Comparison of ENCODE assay signal across 10 mouse cellular contexts in the genomic region with DNA sequence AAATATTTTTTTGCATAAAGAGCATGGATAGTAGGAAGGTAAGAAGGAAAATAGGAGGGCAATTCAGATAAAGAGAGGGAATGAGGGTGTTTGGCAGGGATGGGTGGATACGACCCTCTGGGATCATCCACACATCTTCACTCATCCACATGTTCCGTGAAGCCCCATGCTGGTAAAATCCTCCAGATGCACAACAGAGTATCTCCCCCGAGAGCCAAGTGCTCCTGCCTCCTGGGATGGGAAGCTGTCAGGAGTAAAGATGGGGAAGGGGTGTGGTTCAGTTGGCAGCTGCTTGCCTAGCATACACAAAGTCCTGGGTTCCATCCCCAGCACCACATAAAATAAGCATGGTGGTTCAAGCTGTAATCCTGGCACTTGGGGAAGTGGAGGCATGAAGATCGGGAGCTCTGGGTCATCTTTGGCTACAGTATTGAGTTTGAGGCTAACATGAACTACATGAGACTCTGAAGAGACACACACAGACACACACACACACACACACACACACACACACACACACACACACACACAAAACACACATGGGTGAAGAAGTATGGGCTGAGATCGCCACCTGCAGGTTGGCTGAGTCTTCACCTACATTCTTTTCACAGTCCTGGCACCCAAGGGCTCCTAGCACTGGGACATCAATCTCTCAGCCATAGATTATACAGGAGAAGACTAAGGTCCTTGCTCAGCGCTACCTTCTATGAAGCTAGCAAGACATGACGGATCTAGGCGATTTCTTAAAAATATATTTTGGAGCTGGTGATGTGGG. TPM values are rescaled to one million over a fixed set of nuclear protein-coding genes. Genes with fewer than 3 reads are reported as not detected.
DNase-seq lines count a peak whose midpoint lies in the region; ATAC-seq lines count a peak whose summit lies in the region.
"Had no signal": no experiment of that assay in that cellular context is flagged by ENCODE, and none has a peak within 500 bp of the region (broad histone marks: within the 10 kb centered on the region; RNA-seq: fewer than 3 reads in every experiment).

No protein-coding gene starts in this region.

- DNase-seq in gastrocnemius, postnatal 14 days, result peak; percentile 16
- DNase-seq in gastrocnemius, postnatal 36 days, result no peak
- peak; percentile 40 to 48 for DNase-seq in spleen, postnatal 36 days (ENCODE audit: low spot score in 2 of 2)
- DNase-seq in spleen, adult 12 weeks (ENCODE audit: low spot score), result no peak
- peak; percentile 54 for DNase-seq in retina, embryonic 14.5 days (ENCODE audit: low spot score)
- DNase-seq in forebrain, embryonic 10.5 days (ENCODE audit: extremely low spot score, low spot score), result no peak
- no peak for DNase-seq in heart, postnatal 25 days (ENCODE audit: low spot score)

- 65% methylated on average over 8 of the region's 8 CpGs for WGBS in forebrain, embryonic 10.5 days

- no peaks in the 10 kb centered on the region for H3K36me3 ChIP-seq in forebrain, embryonic 10.5 days (replicated peaks)
- H3K36me3 ChIP-seq: midbrain, embryonic 12.5 days had no signal

- intact Hi-C loops in gastrocnemius, postnatal 14 days (cut with DNase I; ENCODE audit: low total_unique reads), result no loop called here
- intact Hi-C loops in gastrocnemius, postnatal 36 days (cut with DNase I), result no loop called here
- intact Hi-C loops in heart, postnatal 25 days (cut with DNase I), result loop anchor here (10.0 kb wide), 1 partner anchor 562 kb away; no protein-coding TSS in a partner anchor

- no peaks in the 10 kb centered on the region for H3K27me3 ChIP-seq in forebrain, embryonic 10.5 days (ENCODE audit: poor library complexity, severe bottlenecking)
- H3K27me3 ChIP-seq: midbrain, embryonic 12.5 days had no signal

- H3K4me1 ChIP-seq in forebrain, embryonic 10.5 days, result no peaks in the 10 kb centered on the region
- H3K4me1 ChIP-seq: midbrain, embryonic 12.5 days had no signal

- H3K4me3 ChIP-seq in forebrain, embryonic 10.5 days, result no peak overlapping the region
- H3K4me3 ChIP-seq: midbrain, embryonic 12.5 days had no signal

- 0 out of 2 replicates have a peak, but pooled peaks have one; percentile 30 for ATAC-seq in erythroblast, adult 5-6 weeks (replicated peaks; ENCODE audit: low FRiP score, poor library complexity, severe bottlenecking)

- H3K27ac ChIP-seq in forebrain, embryonic 10.5 days, result no peak overlapping the region
- H3K27ac ChIP-seq: midbrain, embryonic 12.5 days had no signal

- H3K9me3 ChIP-seq in forebrain, embryonic 10.5 days, result no peaks in the 10 kb centered on the region
- H3K9me3 ChIP-seq: midbrain, embryonic 12.5 days had no signal

RNA-seq across cellular contexts. Expression of gene Snx8, which starts 7.3 kb away (rescaled TPM):
- 1 to 10 TPM; 9.0 to 9.8 TPM for total RNA-seq in gastrocnemius, postnatal 14 days (2021)
- 10 to 100 TPM in 1 of 2 experiments, 1 to 10 TPM in 1; 7.3 to 10.5 TPM for total RNA-seq in gastrocnemius, postnatal 36 days (2021)
- 1.0 and 1.2 TPM in 2 replicates for total RNA-seq in erythroblast, adult 5-6 weeks (2015; ENCODE audit: low replicate concordance)
- total RNA-seq in erythroblast, adult 5-6 weeks (2017; ENCODE audit: low replicate concordance), result 0.94 and 1.7 TPM in 2 replicates
- 27.3 and 28.9 TPM in 2 replicates for polyA plus RNA-seq in forebrain, embryonic 10.5 days (2016; fragmentation: Nextera tagmentation; extraction: Ambion mirVana)
- 10 to 100 TPM; 12.5 to 14.0 TPM for total RNA-seq in heart, postnatal 25 days (2021)

RNA-seq across cellular contexts. Expression of gene Eif3b, which starts 22.8 kb away (rescaled TPM):
- 10 to 100 TPM; 81.7 to 88.9 TPM for total RNA-seq in gastrocnemius, postnatal 14 days (2021)
- total RNA-seq in gastrocnemius, postnatal 36 days (2021), result 10 to 100 TPM; 76.1 to 76.8 TPM
- total RNA-seq in erythroblast, adult 5-6 weeks (2015; ENCODE audit: low replicate concordance), result 58.0 and 74.0 TPM in 2 replicates
- total RNA-seq in erythroblast, adult 5-6 weeks (2017; ENCODE audit: low replicate concordance), result 17.0 and 37.8 TPM in 2 replicates
- polyA plus RNA-seq in forebrain, embryonic 10.5 days (2016; fragmentation: Nextera tagmentation; extraction: Ambion mirVana), result 155 and 165 TPM in 2 replicates
- 10 to 100 TPM; 84.8 to 87.5 TPM for total RNA-seq in heart, postnatal 25 days (2021)

RNA-seq across cellular contexts. Expression of gene Gm4869, which starts 49.1 kb away (rescaled TPM):
- not detected for total RNA-seq in gastrocnemius, postnatal 14 days (2021)
- not detected for total RNA-seq in gastrocnemius, postnatal 36 days (2021)
- not detected in 2 replicates for total RNA-seq in erythroblast, adult 5-6 weeks (2015; ENCODE audit: low replicate concordance)
- total RNA-seq in erythroblast, adult 5-6 weeks (2017; ENCODE audit: low replicate concordance), result not detected in 2 replicates
- polyA plus RNA-seq in forebrain, embryonic 10.5 days (2016; fragmentation: Nextera tagmentation; extraction: Ambion mirVana), result not detected in 2 replicates
- total RNA-seq in heart, postnatal 25 days (2021), result not detected
- total RNA-seq: heart, postnatal 14 days had no signal
- polyA plus RNA-seq: midbrain, embryonic 12.5 days had no signal

Comparison
In these comparisons a context has a peak if more than half of its experiments do, and no peak if none do; other contexts are left out.
1. DNase-seq: peak in gastrocnemius, postnatal 14 days (single experiment), spleen, postnatal 36 days (2 of 2) and retina, embryonic 14.5 days (single experiment); none in gastrocnemius, postnatal 36 days (0 of 2), spleen, adult 12 weeks (single experiment), forebrain, embryonic 10.5 days (single experiment) and heart, postnatal 25 days (single experiment).